Mouse (Mus musculus): ENCODE results near the gene Ptprn. TPM values are rescaled to one million over a fixed set of nuclear protein-coding genes. Genes with fewer than 3 reads are reported as not detected.
A peak's percentile ranks its signal among the peaks of the same experiment; 100 is the strongest.

Gene Ptprn
- total RNA-seq (2014; rRNA removed; ENCODE audit: low replicate concordance) (0.04 and 0.15 TPM in 2 replicates), polyA plus RNA-seq (2015; fragmentation: Nextera tagmentation; extraction: Ambion mirVana) (0.16 and 0.26 TPM in 2 replicates)

GRCm38 (mm10) chr1:75264091-75264880 lies at the start of gene Ptprn:
Gene Ptprn, minus strand, starts transcription at chr1:75264502.
- H3K4me1 ChIP-seq (ENCODE audit: control insufficient read depth, insufficient read depth): no peaks in the 10 kb centered on the region
- H3K4me3 ChIP-seq (ENCODE audit: low read depth, low read length): no peak within 1 kb of the TSS
- no peaks in the 10 kb centered on the region for H3K9me3 ChIP-seq (replicated peaks; ENCODE audit: control insufficient read depth, low read length)
- H3K36me3 ChIP-seq (replicated peaks; ENCODE audit: control insufficient read depth, insufficient read depth, low read length): no peaks in the 10 kb centered on the region
- H3K27me3 ChIP-seq (ENCODE audit: control insufficient read depth, insufficient read depth, low read length): peaks cover 40% of the 10 kb centered on the region
- no peak within 1 kb of the TSS for H3K4me2 ChIP-seq (ENCODE audit: low read depth, low read length)
- H3K27ac ChIP-seq (ENCODE audit: low read depth): no peak within 1 kb of the TSS
- WGBS: 9% methylated on average over 32 of the region's 32 CpGs
- H3K9ac ChIP-seq (replicated peaks; ENCODE audit: low read depth, low read length): no peak within 1 kb of the TSS
- TF ChIP-seq EP300 (IDR thresholded peaks at IDR 0.05; ENCODE audit: low read depth) (no peak), CTCF (IDR thresholded peaks at IDR 0.05; ENCODE audit: low read depth) (no peak)
- ATAC-seq (ENCODE audit: insufficient read depth, low read depth): no peak
- DNase-seq (ENCODE audit: low spot score): no peak

- Histone ChIP-seq H3K27me3 (ENCODE audit: control insufficient read depth, insufficient read depth, low read length) (no peaks in the 10 kb centered on the region), H3K9ac (replicated peaks; ENCODE audit: low read depth, low read length) (no peak overlapping the region), H3K9me3 (replicated peaks; ENCODE audit: control insufficient read depth, low read length) (no peaks in the 10 kb centered on the region), H3K27ac (ENCODE audit: low read depth) (no peak overlapping the region), H3K4me1 (ENCODE audit: control insufficient read depth, insufficient read depth) (peaks cover 6% of the 10 kb centered on the region; the same call in 1 of the 2 replicates), H3K4me3 (ENCODE audit: low read depth, low read length) (no peak overlapping the region), H3K36me3 (replicated peaks; ENCODE audit: control insufficient read depth, insufficient read depth, low read length) (peaks cover 72% of the 10 kb centered on the region), H3K4me2 (ENCODE audit: low read depth, low read length) (no peak overlapping the region)
- WGBS: 84% methylated on average over 6 of the region's 6 CpGs
- DNase-seq (ENCODE audit: low spot score) (no peak), ATAC-seq (ENCODE audit: insufficient read depth, low read depth) (no peak)
- no peak for TF ChIP-seq CTCF (IDR thresholded peaks at IDR 0.05; ENCODE audit: low read depth)
- TF ChIP-seq EP300 (IDR thresholded peaks at IDR 0.05; ENCODE audit: low read depth): no peak
Measured at GRCm38 (mm10) chr1:75311694-75312093, 47.4 kb upstream of the Ptprn start.

DNA sequence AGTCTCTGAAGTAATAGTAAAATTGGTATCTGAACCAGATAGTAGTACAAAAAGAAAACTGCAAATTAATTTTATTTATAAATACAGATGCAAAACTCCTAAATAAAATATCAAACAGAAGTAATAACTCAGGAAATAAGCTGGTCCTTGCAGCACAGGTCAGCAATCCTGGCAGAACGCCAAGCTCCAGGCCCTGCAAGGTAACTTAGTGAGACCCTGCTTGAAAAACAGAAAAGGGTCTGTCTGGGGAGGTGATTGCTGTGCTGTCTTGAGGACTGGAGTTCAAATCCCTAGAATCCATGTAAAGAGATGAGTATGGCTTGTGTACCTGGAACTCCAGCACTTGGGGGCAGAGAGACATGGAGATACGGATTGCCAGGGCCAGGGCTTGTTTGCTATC lies 40.4 kb upstream of the Ptprn start:
- DNase-seq (ENCODE audit: low spot score) (no peak), ATAC-seq (ENCODE audit: insufficient read depth, low read depth) (no peak)
- no peak overlapping the region for H3K4me3 ChIP-seq (ENCODE audit: low read depth, low read length)
- no peak overlapping the region for H3K27ac ChIP-seq (ENCODE audit: low read depth)
- H3K36me3 ChIP-seq (replicated peaks; ENCODE audit: control insufficient read depth, insufficient read depth, low read length): peaks cover 24% of the 10 kb centered on the region
- no peak for TF ChIP-seq CTCF (IDR thresholded peaks at IDR 0.05; ENCODE audit: low read depth)
- no peak for TF ChIP-seq EP300 (IDR thresholded peaks at IDR 0.05; ENCODE audit: low read depth)
- H3K27me3 ChIP-seq (ENCODE audit: control insufficient read depth, insufficient read depth, low read length): no peaks in the 10 kb centered on the region
- H3K4me2 ChIP-seq (ENCODE audit: low read depth, low read length): no peak overlapping the region
- 66% methylated on average over 2 of the region's 2 CpGs for WGBS
- H3K9ac ChIP-seq (replicated peaks; ENCODE audit: low read depth, low read length): no peak overlapping the region
- H3K9me3 ChIP-seq (replicated peaks; ENCODE audit: control insufficient read depth, low read length): no peaks in the 10 kb centered on the region
- H3K4me1 ChIP-seq (ENCODE audit: control insufficient read depth, insufficient read depth): no peaks in the 10 kb centered on the region

- no peaks in the 10 kb centered on the region for H3K9me3 ChIP-seq (replicated peaks; ENCODE audit: control insufficient read depth, low read length)
- TF ChIP-seq EP300 (IDR thresholded peaks at IDR 0.05; ENCODE audit: low read depth) (no peak), CTCF (IDR thresholded peaks at IDR 0.05; ENCODE audit: low read depth) (no peak)
- no peak overlapping the region for H3K4me3 ChIP-seq (ENCODE audit: low read depth, low read length)
- WGBS: 73% methylated on average over 5 of the region's 5 CpGs
- no peak for ATAC-seq (ENCODE audit: insufficient read depth, low read depth)
- no peak overlapping the region for H3K9ac ChIP-seq (replicated peaks; ENCODE audit: low read depth, low read length)
- H3K4me1 ChIP-seq (ENCODE audit: control insufficient read depth, insufficient read depth): no peaks in the 10 kb centered on the region
- no peak for DNase-seq (ENCODE audit: low spot score)
- H3K27ac ChIP-seq (ENCODE audit: low read depth): no peak overlapping the region
- no peaks in the 10 kb centered on the region for H3K36me3 ChIP-seq (replicated peaks; ENCODE audit: control insufficient read depth, insufficient read depth, low read length)
- no peaks in the 10 kb centered on the region for H3K27me3 ChIP-seq (ENCODE audit: control insufficient read depth, insufficient read depth, low read length)
- no peak overlapping the region for H3K4me2 ChIP-seq (ENCODE audit: low read depth, low read length)
Measured at GRCm38 (mm10) chr1:75294294-75294693, 30.0 kb upstream of the Ptprn start.

DNA sequence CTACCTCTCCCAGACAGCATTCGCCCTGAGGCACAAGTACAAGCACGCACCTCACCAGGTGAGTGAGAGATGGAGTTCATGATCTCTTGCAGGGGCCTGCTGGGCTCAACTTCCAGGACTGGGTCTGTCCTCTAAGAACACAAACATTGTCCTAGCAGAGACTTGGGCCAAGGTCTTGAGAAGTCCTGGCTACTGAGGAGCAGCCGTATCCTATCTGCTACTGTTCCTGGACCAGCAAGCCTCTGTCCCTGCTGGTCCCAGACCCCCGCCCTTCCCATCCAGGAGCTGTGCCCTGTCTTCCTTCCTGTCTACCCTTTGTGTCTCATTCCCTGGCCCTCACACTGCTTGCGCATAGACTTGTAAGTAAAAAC lies 29.0 kb upstream of the Ptprn start:
- DNase-seq (ENCODE audit: low spot score) (no peak), ATAC-seq (ENCODE audit: insufficient read depth, low read depth) (no peak)
- no peaks in the 10 kb centered on the region for H3K9me3 ChIP-seq (replicated peaks; ENCODE audit: control insufficient read depth, low read length)
- no peak overlapping the region for H3K4me3 ChIP-seq (ENCODE audit: low read depth, low read length)
- no peaks in the 10 kb centered on the region for H3K4me1 ChIP-seq (ENCODE audit: control insufficient read depth, insufficient read depth)
- no peaks in the 10 kb centered on the region for H3K36me3 ChIP-seq (replicated peaks; ENCODE audit: control insufficient read depth, insufficient read depth, low read length)
- H3K27me3 ChIP-seq (ENCODE audit: control insufficient read depth, insufficient read depth, low read length): no peaks in the 10 kb centered on the region
- no peak overlapping the region for H3K9ac ChIP-seq (replicated peaks; ENCODE audit: low read depth, low read length)
- H3K27ac ChIP-seq (ENCODE audit: low read depth): peak overlapping the region; percentile 40
- H3K4me2 ChIP-seq (ENCODE audit: low read depth, low read length): no peak overlapping the region
- TF ChIP-seq CTCF (IDR thresholded peaks at IDR 0.05; ENCODE audit: low read depth): no peak
- no peak for TF ChIP-seq EP300 (IDR thresholded peaks at IDR 0.05; ENCODE audit: low read depth)
- 70% methylated on average over 5 of the region's 5 CpGs for WGBS

Data from heart, postnatal 0 days (tissue).